Mouse (Mus musculus): ENCODE data around the gene Cdyl2.

Gene Cdyl2

DNA sequence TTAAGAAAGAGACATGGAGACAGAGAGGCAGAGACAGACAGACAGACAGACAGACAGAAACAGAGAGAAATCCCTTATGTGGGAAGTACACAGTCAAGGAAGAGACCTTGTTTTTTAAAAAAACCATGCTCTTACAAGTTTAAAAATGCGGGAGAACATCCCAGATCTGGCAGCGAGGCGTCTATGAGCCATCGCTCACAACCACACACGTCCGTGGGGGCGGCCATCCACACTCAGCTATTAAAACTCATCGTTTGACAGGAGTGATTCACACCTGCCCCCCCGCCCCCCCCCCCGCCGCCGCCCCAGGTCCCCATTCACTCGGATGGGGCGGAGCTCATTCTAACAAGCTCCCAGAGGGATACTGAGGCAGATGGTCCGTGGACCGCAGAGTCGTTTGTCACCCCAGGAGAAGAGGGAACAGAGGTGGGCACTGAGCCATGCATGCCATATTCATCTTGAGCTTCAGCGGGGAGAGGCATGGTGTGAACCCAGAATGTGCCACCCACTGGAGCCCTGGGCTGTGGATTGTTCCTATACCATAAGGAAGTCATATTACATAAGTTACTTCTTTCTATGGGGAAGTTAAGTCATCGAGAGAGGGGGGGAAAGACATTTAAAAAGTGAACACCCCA, 113.0 kb downstream of the Cdyl2 start:
- no peak for DNase-seq

DNA sequence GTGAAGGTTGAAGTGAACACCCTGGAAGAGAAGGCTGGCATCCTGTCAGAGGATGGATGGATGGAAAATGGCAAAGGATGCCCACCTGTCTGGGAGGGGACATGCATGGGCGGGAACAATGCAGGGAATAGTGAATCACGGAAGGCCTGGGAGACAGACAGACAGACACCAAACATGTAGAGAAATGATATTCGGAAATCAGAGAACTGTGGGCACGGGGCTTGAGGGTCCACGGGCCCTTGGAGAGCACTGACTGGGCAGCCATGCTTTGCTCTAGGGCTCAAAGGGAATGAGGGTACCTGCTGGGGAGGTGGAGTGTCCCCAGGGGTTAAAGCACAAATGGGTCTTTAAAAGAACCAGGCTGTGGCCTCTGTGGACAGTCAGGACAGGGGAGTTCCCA, 113.6 kb downstream of the Cdyl2 start:
- DNase-seq: no peak

DNA sequence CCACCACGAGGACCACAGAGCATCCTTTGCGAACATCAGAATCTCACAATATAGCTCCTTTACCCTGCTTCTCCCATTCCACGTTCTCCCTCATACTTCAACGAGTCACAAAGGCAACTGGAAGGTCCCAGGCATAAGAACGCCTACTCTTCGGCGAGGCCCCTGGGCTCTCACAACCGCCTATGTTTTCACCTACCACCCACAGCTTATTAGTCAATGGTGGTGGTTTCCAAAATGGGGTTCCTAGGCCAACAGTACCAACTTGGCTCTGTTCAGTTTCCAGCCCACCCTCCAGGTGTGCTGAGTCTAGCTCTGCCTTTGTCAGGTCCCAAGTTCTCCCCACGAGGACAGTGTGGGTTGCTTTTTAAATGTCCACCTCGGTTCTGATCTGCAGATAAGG, 114.0 kb downstream of the Cdyl2 start:
- DNase-seq: no peak

DNA sequence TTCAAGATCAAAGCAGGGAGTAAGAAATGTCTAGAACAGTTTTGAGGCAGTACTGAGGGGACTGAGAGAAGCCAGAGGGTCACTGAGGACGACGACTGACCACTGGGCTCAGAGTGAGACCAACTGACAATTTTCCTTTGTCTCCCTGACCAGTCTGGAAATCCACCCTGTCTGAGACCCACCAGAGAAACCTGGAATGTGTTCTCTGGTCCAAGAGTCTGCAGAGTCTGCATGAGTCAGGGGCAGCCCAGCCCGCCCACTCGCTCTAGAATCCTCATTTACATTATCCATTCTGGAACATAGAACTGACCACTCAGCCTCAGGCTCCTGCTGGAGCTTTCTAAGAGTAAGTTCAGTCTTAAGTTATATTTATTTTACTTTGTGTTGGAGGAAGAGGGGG, 114.9 kb downstream of the Cdyl2 start:
- DNase-seq: no peak

DNA sequence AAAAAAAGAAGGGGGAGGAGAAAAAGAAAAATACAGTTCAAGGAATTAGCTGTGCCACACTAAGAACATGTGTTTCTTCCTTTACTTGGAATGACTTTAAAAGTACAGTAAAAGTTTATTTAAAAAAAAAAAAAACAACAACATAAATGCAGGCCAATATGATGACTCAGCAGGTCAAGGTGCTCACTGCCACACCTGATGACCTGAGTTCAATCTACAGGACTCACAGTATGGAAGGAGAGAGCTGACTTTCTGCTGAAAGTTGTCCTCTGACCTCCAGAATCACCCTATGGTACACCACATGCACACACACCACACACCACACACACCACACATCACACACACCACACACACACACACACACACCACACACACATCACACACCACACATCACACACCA, 116.4 kb downstream of the Cdyl2 start:
- no peak for DNase-seq

DNA sequence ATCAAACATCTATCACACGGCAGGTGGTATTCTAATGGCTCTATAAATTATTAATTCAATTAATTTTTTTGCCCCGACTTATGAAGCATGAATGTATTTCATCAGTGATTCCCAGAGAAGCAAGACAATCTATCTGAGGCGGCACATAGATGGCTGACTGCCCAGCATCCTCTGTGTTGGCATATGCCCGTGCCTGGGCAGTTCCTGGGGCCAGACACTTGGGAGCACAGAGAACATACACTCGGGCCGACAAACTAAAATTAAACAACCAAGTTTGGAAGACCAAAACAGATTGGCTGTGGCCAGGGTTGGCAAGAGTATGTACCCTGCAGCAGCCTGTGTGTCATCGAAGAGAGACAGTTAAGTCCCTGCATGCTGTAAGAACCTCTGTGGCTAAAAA, 117.9 kb downstream of the Cdyl2 start:
- DNase-seq: no peak

DNA sequence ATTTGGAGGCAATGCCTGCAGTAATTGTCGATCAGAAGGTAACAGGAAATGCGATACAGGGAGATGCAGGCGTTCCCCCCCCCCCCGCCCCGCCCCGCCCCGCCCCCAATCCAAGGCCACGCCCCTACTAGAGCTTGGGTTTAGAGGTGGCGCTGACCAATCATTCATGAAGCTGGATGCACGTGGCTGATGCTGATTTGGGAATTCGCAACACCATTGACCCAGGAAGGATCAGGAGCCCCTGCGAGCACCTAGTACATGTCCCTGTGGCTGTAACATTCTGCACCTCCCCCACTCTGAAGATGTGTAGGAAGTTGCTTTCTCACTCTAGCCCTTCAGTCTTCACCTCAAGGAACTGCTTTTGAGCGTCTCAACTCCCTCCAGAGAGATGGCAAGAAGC, 126.6 kb downstream of the Cdyl2 start:
- no peak for DNase-seq

DNA sequence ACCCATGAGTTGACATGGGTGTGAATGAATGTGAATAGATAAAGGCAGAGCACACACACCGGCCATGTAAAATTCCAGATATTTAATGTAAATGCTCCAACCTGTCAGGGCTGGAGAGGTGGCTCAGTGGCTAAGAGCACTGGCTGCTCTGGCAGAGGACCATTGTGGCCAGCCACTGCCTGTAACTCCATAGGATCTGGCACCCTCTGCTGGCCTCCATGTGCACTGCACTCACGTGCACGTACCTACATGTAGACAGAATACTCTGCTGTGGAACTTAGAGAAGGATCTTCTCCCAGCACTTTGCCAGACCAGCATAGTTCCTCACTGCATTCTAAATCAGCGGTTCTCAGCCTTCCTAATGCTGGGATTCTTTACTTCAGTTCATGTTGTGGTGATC, 130.0 kb downstream of the Cdyl2 start:
- DNase-seq: no peak

DNA sequence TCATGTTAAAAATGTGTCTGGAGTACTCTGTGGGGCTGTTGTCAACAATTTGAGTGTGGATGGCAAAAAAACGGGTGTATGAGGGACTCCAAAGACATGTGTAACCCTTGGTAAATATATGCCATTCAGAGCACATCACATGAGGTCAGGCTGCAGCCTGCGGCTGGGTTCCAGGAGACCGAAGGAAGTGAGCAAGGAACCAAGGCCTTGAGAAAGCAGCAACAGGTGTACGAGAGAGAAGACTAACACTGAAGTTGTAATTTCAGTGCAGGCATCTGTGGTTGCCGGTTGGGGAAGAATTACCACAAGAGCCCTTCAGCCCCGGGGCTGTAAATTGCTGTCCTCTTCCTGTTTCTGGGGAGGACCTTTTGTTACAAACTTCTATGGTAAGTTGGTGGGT, 133.1 kb downstream of the Cdyl2 start:
- DNase-seq: no peak

DNA sequence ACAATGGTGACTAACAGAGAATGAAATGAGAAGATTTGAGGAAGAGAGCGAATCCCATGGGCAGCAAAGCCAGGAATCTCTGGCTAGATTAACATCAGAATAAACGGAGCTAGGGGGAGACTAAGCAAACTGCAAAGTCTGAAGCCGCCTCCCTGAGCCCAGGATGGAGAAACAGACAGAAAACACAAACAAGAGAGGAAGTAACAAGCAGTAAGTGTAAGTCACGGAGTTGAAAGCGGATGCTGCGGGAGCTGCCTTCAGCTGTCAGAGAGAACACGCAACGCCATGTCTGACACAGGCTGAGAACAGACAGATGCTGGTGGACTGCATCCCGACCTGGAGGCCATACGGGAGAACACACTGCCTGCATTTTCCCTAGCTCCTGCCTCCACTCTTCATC, 141.6 kb downstream of the Cdyl2 start:
- DNase-seq: no peak

DNA sequence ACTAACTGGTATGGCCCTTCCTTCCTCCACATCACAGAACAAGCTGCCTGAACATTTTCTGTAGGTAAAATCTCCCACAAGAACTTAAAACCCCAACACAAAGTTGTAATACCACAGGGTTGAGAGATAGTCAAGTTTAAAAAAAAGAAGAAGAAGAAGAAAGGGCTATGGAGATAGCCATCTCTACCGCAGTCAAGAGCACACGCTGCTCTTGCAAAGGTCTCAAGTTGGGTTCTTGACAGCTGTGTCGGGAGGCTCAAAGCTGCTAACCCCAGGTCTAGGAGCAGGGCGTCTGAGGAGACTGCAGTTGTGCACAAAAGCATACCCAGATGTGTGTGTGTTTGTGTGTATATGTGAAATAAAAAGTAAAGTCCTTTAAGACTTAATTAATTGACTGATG, 142.2 kb downstream of the Cdyl2 start:
- no peak for DNase-seq

DNA sequence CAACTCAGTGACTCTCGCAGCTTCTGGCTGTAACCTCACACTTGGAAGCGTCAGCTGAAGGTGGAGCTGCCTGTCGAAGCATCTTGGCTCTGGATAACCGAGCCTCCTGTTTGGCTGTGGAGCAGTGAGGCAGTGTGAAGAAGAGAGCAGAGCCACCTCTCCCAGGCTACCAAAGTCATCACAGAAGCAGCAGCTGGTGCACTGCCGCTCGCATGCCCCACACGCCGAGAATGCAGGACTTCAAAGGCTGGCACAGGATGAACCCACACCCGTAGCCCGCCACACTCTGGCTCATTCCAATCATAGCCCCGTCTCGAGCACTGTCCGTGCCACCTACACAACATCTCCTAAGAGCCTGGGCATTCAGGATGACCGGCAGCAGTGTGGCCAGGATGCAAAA, 142.7 kb downstream of the Cdyl2 start:
- DNase-seq: no peak

DNA sequence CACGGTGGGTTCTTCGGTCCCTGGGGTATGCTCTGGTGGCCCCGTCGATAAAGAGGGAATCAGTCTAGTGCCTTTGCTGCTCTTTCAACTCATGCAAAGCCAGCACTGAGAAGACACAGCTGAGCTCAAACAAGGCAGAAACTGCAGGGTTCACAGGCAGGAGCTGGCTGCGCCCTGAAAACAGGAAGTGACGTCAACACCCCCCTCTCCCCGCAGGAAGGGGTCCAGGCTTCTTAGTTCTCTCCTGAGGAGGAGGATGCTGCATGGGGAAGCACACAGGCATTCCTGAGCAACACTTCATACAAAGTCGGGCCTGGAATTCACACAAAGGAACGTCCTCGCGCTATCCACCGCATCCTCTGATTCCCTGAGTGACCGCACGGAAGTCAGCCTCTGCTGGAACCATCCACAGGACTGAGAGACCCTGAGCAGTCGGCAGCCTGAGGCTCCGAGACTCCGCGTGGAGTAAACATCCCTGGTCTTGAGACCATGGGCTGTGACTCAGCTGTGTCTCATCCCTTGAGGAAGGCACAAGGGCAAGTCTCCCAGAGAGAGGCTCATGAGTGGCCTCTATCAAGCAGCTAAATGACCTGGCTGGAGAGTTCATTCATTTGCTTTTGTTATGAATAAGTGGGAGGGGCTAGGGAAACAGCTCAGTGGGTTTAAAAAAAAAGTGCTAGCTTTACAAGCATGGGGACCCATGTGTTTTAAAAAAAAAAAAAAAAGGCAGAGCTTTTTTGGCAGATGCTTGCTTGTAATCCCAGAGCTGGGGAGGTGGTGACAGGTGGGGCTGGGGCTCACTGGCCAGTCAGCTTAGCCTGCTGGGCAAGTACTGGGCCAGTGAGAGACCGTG, 144.9 kb downstream of the Cdyl2 start:
- DNase-seq: peak; percentile 6

DNA sequence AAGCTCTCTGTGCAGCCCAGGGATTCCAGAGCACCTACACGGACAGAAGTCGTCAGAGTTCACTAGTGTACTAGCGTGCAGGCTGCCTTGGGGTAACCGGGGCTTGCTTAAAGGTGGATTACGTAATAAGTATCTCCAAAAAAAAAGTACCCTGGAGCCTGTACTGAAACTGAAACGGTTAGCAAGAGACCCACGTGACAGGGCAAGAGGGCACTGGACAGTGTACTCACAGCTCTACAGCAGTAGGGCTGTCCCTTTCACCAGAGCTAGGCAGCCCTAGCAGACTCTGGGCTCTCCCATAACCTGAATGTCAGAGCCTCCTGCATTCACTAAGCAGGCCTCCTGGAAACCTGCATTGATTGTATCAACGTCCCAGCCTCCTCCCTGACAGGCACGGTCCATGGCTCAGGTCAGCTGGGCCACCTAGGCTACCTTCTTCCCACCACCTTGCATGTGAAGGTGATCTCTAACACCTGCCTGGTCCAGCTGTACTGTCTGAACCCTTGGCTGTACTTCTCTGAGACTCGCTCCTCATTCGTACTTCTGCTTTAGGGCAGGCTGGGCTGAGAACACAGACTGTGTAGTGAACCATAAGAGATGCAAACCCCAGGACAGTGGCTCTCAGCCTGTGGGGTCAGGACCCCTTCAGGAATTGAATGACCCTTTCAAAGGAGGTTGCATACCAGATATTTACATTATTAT, 151.3 kb downstream of the Cdyl2 start:
- peak; percentile 24 for DNase-seq

DNA sequence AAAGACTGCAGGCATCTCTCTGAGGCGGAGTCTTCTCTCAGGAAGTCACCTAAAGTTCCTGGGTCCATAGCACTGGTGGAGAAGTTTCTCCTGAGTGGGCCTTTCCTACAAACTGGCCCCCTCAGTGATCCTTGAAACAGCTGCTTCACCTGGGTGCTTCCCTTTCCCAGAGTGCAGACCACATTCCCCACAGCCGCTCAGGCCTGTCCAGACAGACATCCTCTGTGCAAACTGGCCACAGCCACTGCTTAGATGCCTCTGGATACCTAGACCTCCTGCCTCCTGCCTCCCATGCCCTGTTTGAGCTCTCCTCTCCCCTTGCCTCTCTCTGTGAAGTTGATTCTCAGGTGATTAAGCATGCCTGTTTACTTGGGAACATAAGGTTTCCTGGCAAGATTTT, 156.1 kb downstream of the Cdyl2 start:
- DNase-seq: peak; percentile 6

DNA sequence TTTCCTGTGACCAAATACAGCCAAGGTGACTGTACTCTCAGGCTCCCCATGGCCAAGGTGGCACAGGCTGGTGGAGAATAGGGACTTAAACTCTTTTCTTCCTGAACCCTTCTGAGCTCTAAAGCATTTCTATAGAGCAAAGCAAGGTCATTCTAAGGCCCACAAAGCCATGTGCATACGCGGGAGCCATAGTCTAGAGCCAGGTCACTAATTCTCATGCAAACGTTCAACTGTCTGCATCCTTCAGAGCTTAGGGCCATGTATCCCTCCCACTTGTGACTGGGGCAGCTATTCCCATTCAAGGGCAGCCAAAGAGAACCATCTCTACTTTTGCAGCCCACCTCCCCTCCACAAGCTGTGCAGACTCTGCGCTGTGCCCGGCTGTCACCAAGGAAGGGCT, 159.7 kb downstream of the Cdyl2 start:
- DNase-seq: no peak

DNA sequence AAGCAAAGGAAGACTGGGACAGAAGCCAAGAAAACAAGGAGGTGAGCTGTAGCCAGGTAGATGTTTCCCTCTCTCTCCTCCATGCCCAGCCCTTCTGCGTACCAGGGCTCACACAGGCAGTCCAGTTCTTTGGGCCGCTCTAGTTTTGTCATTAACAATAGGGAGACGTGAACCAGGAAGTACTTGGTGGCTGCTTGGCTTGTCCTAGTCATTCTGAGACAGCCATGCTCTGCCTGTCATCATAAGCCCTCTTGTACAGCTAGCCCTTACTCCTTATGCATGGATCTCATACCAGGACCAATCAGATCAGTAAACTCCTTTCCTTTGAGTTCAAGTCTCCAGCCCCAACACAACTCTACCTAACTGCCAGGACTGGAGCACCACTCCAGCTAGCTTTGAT, 180.0 kb downstream of the Cdyl2 start:
- no peak for DNase-seq

DNA sequence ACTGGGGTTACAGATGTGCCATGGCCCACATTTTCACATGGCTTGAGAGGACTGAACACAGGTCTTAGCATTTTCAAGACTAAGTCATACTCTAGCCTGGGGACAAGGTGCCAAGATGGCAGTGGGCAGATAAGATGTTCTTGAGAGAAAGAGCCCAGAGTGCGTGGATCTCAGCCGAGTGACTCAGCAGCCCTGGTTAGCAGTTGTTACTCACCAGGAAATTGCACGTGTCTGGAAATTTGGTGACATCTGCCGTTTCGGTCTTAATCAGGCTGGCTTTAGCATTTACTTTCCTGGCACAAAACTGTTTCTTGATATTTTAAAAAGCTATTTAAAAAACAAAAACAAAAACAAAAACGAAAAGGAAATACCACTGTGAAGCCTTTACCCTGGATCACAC, 180.5 kb downstream of the Cdyl2 start:
- no peak for DNase-seq

DNA sequence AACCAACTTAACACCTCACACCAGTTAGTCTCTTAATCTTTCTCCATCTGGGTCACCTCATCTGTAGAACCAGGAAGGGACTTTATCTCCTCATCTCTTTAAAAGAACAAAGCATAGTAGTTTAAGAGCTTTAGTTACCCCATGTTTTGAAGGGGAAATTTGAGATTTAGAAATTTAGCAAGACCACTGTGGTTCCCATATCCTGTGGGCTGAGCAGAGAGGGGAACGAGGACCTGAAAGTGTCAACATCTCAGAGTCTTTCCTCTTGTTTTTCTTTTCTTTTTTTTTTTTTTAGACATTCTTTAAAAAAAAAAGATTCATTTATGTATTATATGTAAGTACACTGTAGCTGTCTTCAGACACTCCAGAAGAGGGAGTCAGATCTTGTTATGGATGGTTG, 189.4 kb downstream of the Cdyl2 start:
- no peak for DNase-seq

DNA sequence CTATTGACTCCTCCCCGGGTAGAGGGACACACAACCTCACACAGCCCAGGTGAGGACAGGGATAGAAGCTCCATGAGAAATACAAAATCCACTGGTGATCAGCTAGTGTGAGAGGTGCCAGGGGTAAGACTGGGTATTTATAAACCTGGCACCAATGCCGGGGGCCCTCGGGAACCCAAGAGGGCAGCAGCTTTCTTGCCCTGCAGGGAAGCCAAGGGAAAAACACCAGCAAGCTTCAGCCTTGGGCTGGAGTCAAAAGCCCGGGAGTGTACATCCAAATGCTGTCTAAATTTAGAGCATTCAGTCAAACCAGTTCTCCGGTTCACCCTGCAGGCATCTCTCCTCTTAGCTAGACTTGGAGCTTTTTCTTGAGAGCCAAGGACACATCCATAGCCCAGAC, 189.9 kb downstream of the Cdyl2 start:
- DNase-seq: no peak

DNA sequence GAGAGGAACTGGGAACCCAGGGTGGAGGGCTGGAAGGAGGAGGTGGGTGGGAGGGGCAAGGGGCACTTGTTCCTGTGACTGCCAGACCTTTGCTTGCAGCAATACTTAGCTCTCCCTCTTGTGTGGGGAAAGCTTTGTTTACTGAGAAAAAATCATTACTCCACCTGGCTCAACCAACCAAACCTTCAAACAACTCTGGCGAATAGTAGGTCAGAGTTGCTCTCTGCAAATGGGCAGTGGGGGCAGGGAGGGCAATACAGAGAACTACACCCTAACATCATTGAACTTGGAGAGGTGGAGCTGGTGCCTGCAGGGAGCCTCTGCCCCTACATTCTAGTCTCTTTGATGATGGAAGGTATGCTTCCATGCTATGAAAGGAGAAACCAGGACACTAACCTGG, 192.7 kb downstream of the Cdyl2 start:
- DNase-seq: no peak

DNA sequence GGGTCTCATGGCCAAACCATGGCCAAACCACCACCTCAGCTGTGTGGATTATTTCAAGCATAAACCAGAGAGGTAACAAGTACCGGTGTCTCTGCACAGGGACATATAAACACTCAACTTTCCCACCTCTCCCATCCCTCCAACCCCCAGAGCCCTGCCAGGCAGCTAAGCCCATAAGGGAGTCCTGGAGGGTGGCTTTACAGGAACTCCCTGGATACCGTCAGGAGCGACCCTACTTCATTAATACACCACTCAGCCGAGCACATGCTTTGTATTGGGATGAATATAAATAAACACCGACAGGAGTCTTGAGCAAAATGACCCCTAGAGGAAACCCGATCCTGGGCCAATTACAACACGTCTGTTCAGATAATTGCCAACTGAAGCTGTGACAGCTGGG, 194.0 kb downstream of the Cdyl2 start:
- DNase-seq: no peak

DNA sequence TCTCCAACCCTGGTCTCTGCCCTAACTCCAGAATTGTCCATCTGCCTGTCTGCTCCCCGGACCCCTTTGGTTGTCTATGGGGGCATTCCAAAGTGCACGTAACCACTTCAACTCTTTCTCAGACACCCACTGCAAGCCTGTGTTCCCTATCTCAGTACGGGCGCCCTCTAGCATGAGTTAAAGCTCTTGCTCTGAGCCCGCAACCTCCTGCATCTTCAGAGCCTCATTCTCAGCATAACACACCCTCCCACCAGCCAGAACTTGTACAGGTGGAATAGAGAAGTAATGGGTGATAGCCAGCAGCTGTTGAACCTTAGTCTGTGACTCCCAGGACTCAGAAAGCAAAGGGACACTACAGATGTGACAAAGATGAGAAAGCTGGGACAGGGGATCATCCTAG, 196.0 kb downstream of the Cdyl2 start:
- no peak for DNase-seq

DNA sequence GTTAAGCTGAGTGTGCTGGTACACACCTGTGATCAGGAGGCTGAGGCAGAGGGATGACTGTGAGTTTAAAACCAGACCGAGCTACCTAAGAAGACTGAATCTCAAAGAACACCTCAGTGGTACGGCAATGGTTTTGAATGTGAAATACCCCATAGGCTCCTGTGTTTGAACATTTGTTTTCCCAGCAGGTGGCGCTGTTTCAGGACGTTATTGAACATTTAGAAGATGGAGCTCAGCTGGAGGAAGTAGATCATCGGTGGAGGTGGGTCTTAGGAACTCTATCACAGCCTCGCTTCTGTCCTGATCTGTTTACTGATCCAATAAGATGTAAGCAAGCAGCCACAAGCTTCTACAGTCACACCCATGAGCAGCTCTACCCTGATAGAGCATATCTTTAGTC, 199.7 kb downstream of the Cdyl2 start:
- DNase-seq: no peak

Data from kidney, postnatal 14 days (tissue).